Mouse (Mus musculus) liver, embryonic 14.5 days (tissue): ENCODE measurements around the gene Necab3. TPM values are rescaled to one million over a fixed set of nuclear protein-coding genes. Genes with fewer than 3 reads are reported as not detected.

Experiments
- ATAC-seq: fragments of 200-750 bp; cut with Nextera tagmentation; 2 replicates; pipeline ENCODE4 v1.8.0; 2017; ENCODE audit warnings: moderate number of reproducible peaks, mild to moderate bottlenecking, moderate library complexity; ENCODE audit not compliant: insufficient read depth
- DNase-seq, 3 experiments: peaks; one replicate each; pipeline ENCODE4 v3.0.0-alpha.2; 2012 to 2013; ENCODE audit warnings: low read depth in 3 of 3, low spot score in 3 of 3
- H3K27ac ChIP-seq: fragments of 300-500 bp; sonication (generic); 2 replicates; pipeline ENCODE4 v1.5.1; 2014; ENCODE audit warnings: moderate library complexity, mild to moderate bottlenecking, control low read depth, inconsistent platforms
- H3K27me3 ChIP-seq: fragments of 300-500 bp; sonication (generic); 2 replicates; pipeline ENCODE4 v1.6.1; 2014; ENCODE audit warnings: mild to moderate bottlenecking, low read length, moderate library complexity; ENCODE audit not compliant: control insufficient read depth, insufficient read depth
- H3K36me3 ChIP-seq: fragments of 300-500 bp; sonication (generic); replicated peaks from 2 replicates; pipeline ENCODE4 v1.6.1; 2014; ENCODE audit warnings: low read depth; ENCODE audit not compliant: control insufficient read depth, insufficient read depth
- H3K4me1 ChIP-seq, 2 experiments: fragments of 200-500 bp in 1 of 2; fragments of 300-500 bp in 1 of 2; sonication (generic) in 1 of 2; replicated peaks; 2 replicates each; pipeline ENCODE4 v1.6.1; 2012 to 2014; ENCODE audit warnings: antibody characterized with exemption in 1 of 2, inconsistent platforms in 1 of 2, low read length in 1 of 2; ENCODE audit not compliant: control insufficient read depth in 2 of 2, insufficient read depth in 2 of 2
- H3K4me2 ChIP-seq: fragments of 300-500 bp; sonication (generic); 2 replicates; pipeline ENCODE4 v1.6.1; 2014; ENCODE audit warnings: low read depth, mild to moderate bottlenecking, control low read depth, moderate library complexity
- H3K4me3 ChIP-seq, 2 experiments: fragments of 200-500 bp in 1 of 2; fragments of 300-500 bp in 1 of 2; sonication (generic) in 1 of 2; 2 replicates each; pipeline ENCODE4 v1.5.1; 2012 to 2014; ENCODE audit warnings: low read depth in 2 of 2, low read length in 2 of 2, mild to moderate bottlenecking in 2 of 2, control low read depth in 1 of 2, inconsistent platforms in 1 of 2, moderate library complexity in 1 of 2; ENCODE audit not compliant: insufficient read depth in 1 of 2
- H3K9ac ChIP-seq: fragments of 300-500 bp; sonication (generic); replicated peaks from 2 replicates; pipeline ENCODE4 v1.6.1; 2014; ENCODE audit warnings: mild to moderate bottlenecking, control low read depth, moderate library complexity
- H3K9me3 ChIP-seq: fragments of 300-500 bp; sonication (generic); 2 replicates; pipeline ENCODE4 v1.6.1; 2016; ENCODE audit warnings: low read length, mixed read lengths; ENCODE audit not compliant: control insufficient read depth
- CTCF ChIP-seq: IDR thresholded peaks from 2 replicates; pipeline ENCODE4 v1.5.1; 2016; ENCODE audit warnings: antibody characterized with exemption, low read depth, control low read depth
- EP300 ChIP-seq: IDR thresholded peaks from 2 replicates; pipeline ENCODE4 v1.6.1; 2016; ENCODE audit warnings: antibody characterized with exemption, low read depth
- WGBS: fragments of 180-500 bp; shearing (Covaris S2); extraction: QIAGEN DNeasy Blood & Tissue Kit; methylation state at CpG from one replicate; pipeline ENCODE4 v1.1.7; 2014; ENCODE audit not compliant: insufficient replicate concordance; 5-methylcytosine and 5-hydroxymethylcytosine counted together
- polyA plus RNA-seq, 2 experiments: library from polyadenylated mRNA; depleted of rRNA in 1 of 2; stranded (reverse) in 1 of 2; unstranded in 1 of 2; fragments of >200 nt; fragmentation: Nextera tagmentation in 1 of 2; extraction: Ambion mirVana in 1 of 2; gene quantifications; 2 replicates each; pipeline versions ENCODE4 v1.2.1 to v1.2.3; 2012 to 2014

The Necab3 gene
- polyA plus RNA-seq, 2 experiments: 0.80 to 0.96 TPM

GRCm38 (mm10) chr2:154591239-154591638, 32.5 kb upstream of the Necab3 start:
- Histone ChIP-seq H3K36me3 (peaks cover 6% of the 10 kb centered on the region), H3K4me1 (no peaks in the 10 kb centered on the region), H3K4me3 (no peak overlapping the region), H3K9ac (no peak overlapping the region), H3K27ac (no peak overlapping the region), H3K4me2 (no peak overlapping the region), H3K9me3 (no peaks in the 10 kb centered on the region), H3K27me3 (no peaks in the 10 kb centered on the region)
- no peak for DNase-seq
- 60% methylated on average over 3 of the region's 3 CpGs for WGBS
- no peak for TF ChIP-seq EP300
- no peak for TF ChIP-seq CTCF
- no peak for ATAC-seq

GRCm38 (mm10) chr2:154589051-154589450, 30.4 kb upstream of the Necab3 start:
- ATAC-seq (no peak), DNase-seq (no peak)
- Histone ChIP-seq H3K27ac (no peak overlapping the region), H3K27me3 (no peaks in the 10 kb centered on the region), H3K4me2 (no peak overlapping the region), H3K9me3 (no peaks in the 10 kb centered on the region), H3K36me3 (peaks cover 6% of the 10 kb centered on the region), H3K4me1 (peaks cover 0 to 4% of the 10 kb centered on the region in 2 experiments; a peak in 3 of 4 replicates), H3K4me3 (no peak overlapping the region), H3K9ac (no peak overlapping the region)
- 80% methylated on average over 4 of the region's 4 CpGs for WGBS
- TF ChIP-seq EP300 (no peak), CTCF (no peak)

GRCm38 (mm10) chr2:154586405-154586804, 27.7 kb upstream of the Necab3 start:
- WGBS: 57% methylated on average over 5 of the region's 5 CpGs
- no peak overlapping the region for H3K27ac ChIP-seq
- peaks cover 0 to 18% of the 10 kb centered on the region in 2 experiments for H3K4me1 ChIP-seq
- no peak overlapping the region for H3K4me3 ChIP-seq
- ATAC-seq: no peak
- no peak overlapping the region for H3K4me2 ChIP-seq
- H3K27me3 ChIP-seq: no peaks in the 10 kb centered on the region
- H3K9me3 ChIP-seq: no peaks in the 10 kb centered on the region
- H3K36me3 ChIP-seq: peaks cover 6% of the 10 kb centered on the region
- TF ChIP-seq EP300 (no peak), CTCF (peak; percentile 79)
- no peak overlapping the region for H3K9ac ChIP-seq
- DNase-seq: no peak

- Histone ChIP-seq H3K4me1 (peaks cover 0 to 18% of the 10 kb centered on the region in 2 experiments), H3K4me3 (no peak overlapping the region), H3K9ac (no peak overlapping the region), H3K36me3 (peaks cover 6% of the 10 kb centered on the region), H3K27ac (no peak overlapping the region), H3K4me2 (no peak overlapping the region), H3K27me3 (no peaks in the 10 kb centered on the region), H3K9me3 (no peaks in the 10 kb centered on the region)
- ATAC-seq: no peak
- WGBS: 67% methylated on average over 17 of the region's 17 CpGs
- no peak for TF ChIP-seq EP300
- TF ChIP-seq CTCF: no peak
- DNase-seq: no peak
These were observed 26.4 kb upstream of the Necab3 start for GRCm38 (mm10) chr2:154584931-154585601.

- peak; percentile 73 for ATAC-seq
- no peak overlapping the region for H3K4me2 ChIP-seq
- WGBS: 40% methylated on average over 15 of the region's 15 CpGs
These were observed 25.5 kb upstream of the Necab3 start for GRCm38 (mm10) chr2:154583906-154584872.

More at GRCm38 (mm10) chr2:154583906-154584872, 25.5 kb upstream of the Necab3 start:
- TF ChIP-seq CTCF: no peak
- TF ChIP-seq EP300: peak; percentile 32; the same call in 1 of the 2 replicates
- Histone ChIP-seq H3K36me3 (peaks cover 6% of the 10 kb centered on the region), H3K4me3 (no peak overlapping the region), H3K27ac (no peak overlapping the region), H3K27me3 (no peaks in the 10 kb centered on the region), H3K9me3 (no peaks in the 10 kb centered on the region), H3K4me1 (peaks cover 0 to 18% of the 10 kb centered on the region in 2 experiments), H3K9ac (no peak overlapping the region)
- DNase-seq: no peak
